Mouse (Mus musculus): ENCODE measurements around the gene Lias. TPM values are rescaled to one million over a fixed set of nuclear protein-coding genes. Genes with fewer than 3 reads are reported as not detected.

Lias gene
- total and polyA plus RNA-seq, 3 experiments: 47.1 to 55.3 TPM; not detected in 1

- H3K36me3 ChIP-seq (ENCODE audit: control insufficient read depth in 1 of 2, insufficient read depth in 2 of 2, low read length in 2 of 2): no peaks in the 10 kb centered on the region; a peak in 1 of 4 replicates
- H3K4me1 ChIP-seq (ENCODE audit: control insufficient read depth in 1 of 2, insufficient read depth in 2 of 2, low read length in 2 of 2): no peaks in the 10 kb centered on the region
- TF ChIP-seq BHLHE40 (IDR thresholded peaks at IDR 0.05; ENCODE audit: borderline replicate concordance, low read depth, low read length) (no peak), RAD21 (IDR thresholded peaks at IDR 0.05; ENCODE audit: low read depth, low read length) (no peak)
Measured at GRCm38 (mm10) chr5:65448941-65449340, 57.6 kb downstream of the Lias start.

GRCm38 (mm10) chr5:65454771-65455170 is 63.5 kb downstream of the Lias start:
- H3K36me3 ChIP-seq (ENCODE audit: control insufficient read depth in 1 of 2, insufficient read depth in 2 of 2, low read length in 2 of 2): no peaks in the 10 kb centered on the region; a peak in 1 of 4 replicates

More at GRCm38 (mm10) chr5:65448941-65449340, 57.6 kb downstream of the Lias start:
- H3K79me2 ChIP-seq (ENCODE audit: control insufficient read depth, insufficient read depth, low read length, poor library complexity): no peaks in the 10 kb centered on the region
- no peak overlapping the region for H3K4me3 ChIP-seq (ENCODE audit: control insufficient read depth in 1 of 2, insufficient read depth in 1 of 2, low read depth in 2 of 2, low read length in 2 of 2)
- H3K27ac ChIP-seq (ENCODE audit: control insufficient read depth, low read depth, low read length): no peak overlapping the region
- no peak for DNase-seq (ENCODE audit: low read depth, low spot score)
- H3K9ac ChIP-seq (ENCODE audit: control insufficient read depth, low read depth, low read length, poor library complexity, severe bottlenecking): no peak overlapping the region
- no peaks in the 10 kb centered on the region for H3K27me3 ChIP-seq (ENCODE audit: control insufficient read depth in 1 of 2, insufficient read depth in 2 of 2, low read length in 2 of 2)
- H3K9me3 ChIP-seq (replicated peaks; ENCODE audit: insufficient read depth, low read length): no peaks in the 10 kb centered on the region

GRCm38 (mm10) chr5:65457086-65457827 is 66.0 kb downstream of the Lias start:
- Histone ChIP-seq H3K27ac (ENCODE audit: control insufficient read depth, low read depth, low read length) (no peak overlapping the region), H3K36me3 (ENCODE audit: control insufficient read depth in 1 of 2, insufficient read depth in 2 of 2, low read length in 2 of 2) (no peaks in the 10 kb centered on the region; a peak in 1 of 4 replicates), H3K9me3 (replicated peaks; ENCODE audit: insufficient read depth, low read length) (no peaks in the 10 kb centered on the region), H3K9ac (ENCODE audit: control insufficient read depth, low read depth, low read length, poor library complexity, severe bottlenecking) (no peak overlapping the region), H3K4me3 (ENCODE audit: control insufficient read depth in 1 of 2, insufficient read depth in 1 of 2, low read depth in 2 of 2, low read length in 2 of 2) (no peak overlapping the region), H3K27me3 (ENCODE audit: control insufficient read depth in 1 of 2, insufficient read depth in 2 of 2, low read length in 2 of 2) (no peaks in the 10 kb centered on the region), H3K79me2 (ENCODE audit: control insufficient read depth, insufficient read depth, low read length, poor library complexity) (no peaks in the 10 kb centered on the region), H3K4me1 (ENCODE audit: control insufficient read depth in 1 of 2, insufficient read depth in 2 of 2, low read length in 2 of 2) (no peaks in the 10 kb centered on the region)
- DNase-seq (ENCODE audit: low read depth, low spot score): no peak
- TF ChIP-seq MYC (IDR thresholded peaks at IDR 0.05; ENCODE audit: low read depth, low read length): no peak
- TF ChIP-seq NELFE (IDR thresholded peaks at IDR 0.05; ENCODE audit: low read depth, low read length): no peak
- TF ChIP-seq GATA1 (IDR thresholded peaks at IDR 0.05; ENCODE audit: low read depth, low read length): no peak
- no peak for TF ChIP-seq POLR2AphosphoS2 (IDR thresholded peaks at IDR 0.05; ENCODE audit: low read length)
- no peak for TF ChIP-seq CHD1 (IDR thresholded peaks at IDR 0.05; ENCODE audit: low read depth, low read length)
- no peak for TF ChIP-seq ZC3H11A (IDR thresholded peaks at IDR 0.05; ENCODE audit: low read depth, low read length)
- TF ChIP-seq MAFK (IDR thresholded peaks at IDR 0.05; ENCODE audit: borderline replicate concordance, low read depth, low read length): no peak
- TF ChIP-seq GABPA (IDR thresholded peaks at IDR 0.05; ENCODE audit: low read depth, low read length): no peak

More at GRCm38 (mm10) chr5:65454771-65455170, 63.5 kb downstream of the Lias start:
- no peak overlapping the region for H3K4me3 ChIP-seq (ENCODE audit: control insufficient read depth in 1 of 2, insufficient read depth in 1 of 2, low read depth in 2 of 2, low read length in 2 of 2)
- H3K9me3 ChIP-seq (replicated peaks; ENCODE audit: insufficient read depth, low read length): no peaks in the 10 kb centered on the region
- no peaks in the 10 kb centered on the region for H3K79me2 ChIP-seq (ENCODE audit: control insufficient read depth, insufficient read depth, low read length, poor library complexity)
- TF ChIP-seq MXI1 (IDR thresholded peaks at IDR 0.05; ENCODE audit: low read depth, low read length) (no peak), ELF1 (IDR thresholded peaks at IDR 0.05; ENCODE audit: low read depth, low read length) (no peak), CHD1 (IDR thresholded peaks at IDR 0.05; ENCODE audit: low read depth, low read length) (no peak), BHLHE40 (IDR thresholded peaks at IDR 0.05; ENCODE audit: borderline replicate concordance, low read depth, low read length) (no peak), TCF12 (IDR thresholded peaks at IDR 0.05; ENCODE audit: low read depth, low read length) (no peak)
- H3K9ac ChIP-seq (ENCODE audit: control insufficient read depth, low read depth, low read length, poor library complexity, severe bottlenecking): no peak overlapping the region
- DNase-seq (ENCODE audit: low read depth, low spot score): no peak
- no peaks in the 10 kb centered on the region for H3K27me3 ChIP-seq (ENCODE audit: control insufficient read depth in 1 of 2, insufficient read depth in 2 of 2, low read length in 2 of 2)
- H3K27ac ChIP-seq (ENCODE audit: control insufficient read depth, low read depth, low read length): no peak overlapping the region
- H3K4me1 ChIP-seq (ENCODE audit: control insufficient read depth in 1 of 2, insufficient read depth in 2 of 2, low read length in 2 of 2): no peaks in the 10 kb centered on the region

Data from MEL (cell line).